Mouse (Mus musculus) heart, postnatal 0 days (tissue): ENCODE measurements around the gene Gfod1. TPM values are rescaled to one million over a fixed set of nuclear protein-coding genes. Genes with fewer than 3 reads are reported as not detected.

ENCODE experiments used
- ATAC-seq: fragments of 200-750 bp; cut with Nextera tagmentation; 2 replicates; pipeline ENCODE4 v1.8.0; 2017; ENCODE audit warnings: low read depth, moderate number of reproducible peaks, moderate library complexity; ENCODE audit not compliant: insufficient read depth
- DNase-seq: peaks from one replicate; pipeline ENCODE4 v3.0.0-alpha.2; 2016; ENCODE audit warnings: low spot score
- H3K27ac ChIP-seq: fragments of 300-500 bp; sonication (generic); 2 replicates; pipeline ENCODE4 v1.5.1; 2014; ENCODE audit warnings: low read depth, mild to moderate bottlenecking
- H3K27me3 ChIP-seq: fragments of 300-500 bp; sonication (generic); 2 replicates; pipeline ENCODE4 v1.6.1; 2014; ENCODE audit warnings: low read length, mixed read lengths; ENCODE audit not compliant: control insufficient read depth, insufficient read depth
- H3K36me3 ChIP-seq: fragments of 300-500 bp; sonication (generic); replicated peaks from 2 replicates; pipeline ENCODE4 v1.6.1; 2014; ENCODE audit warnings: low read length, mixed read lengths; ENCODE audit not compliant: control insufficient read depth, insufficient read depth
- H3K4me1 ChIP-seq: fragments of 300-500 bp; sonication (generic); 2 replicates; pipeline ENCODE4 v1.6.1; 2014; ENCODE audit warnings: antibody characterized with exemption; ENCODE audit not compliant: control insufficient read depth, insufficient read depth
- H3K4me2 ChIP-seq: fragments of 300-500 bp; sonication (generic); 2 replicates; pipeline ENCODE4 v1.6.1; 2014; ENCODE audit warnings: low read depth, mild to moderate bottlenecking, low read length, moderate library complexity
- H3K4me3 ChIP-seq: fragments of 300-500 bp; sonication (generic); 2 replicates; pipeline ENCODE4 v1.5.1; 2014; ENCODE audit warnings: low read depth, low read length
- H3K9ac ChIP-seq: fragments of 300-500 bp; sonication (generic); replicated peaks from 2 replicates; pipeline ENCODE4 v1.6.1; 2014; ENCODE audit warnings: low read depth, low read length, mixed read lengths
- H3K9me3 ChIP-seq: fragments of 300-500 bp; sonication (generic); replicated peaks from 2 replicates; pipeline ENCODE4 v1.6.1; 2016; ENCODE audit warnings: low read length; ENCODE audit not compliant: control insufficient read depth
- CTCF ChIP-seq: IDR thresholded peaks from 2 replicates; pipeline ENCODE4 v1.5.1; 2016; ENCODE audit warnings: antibody characterized with exemption, control low read depth, low read depth
- EP300 ChIP-seq: IDR thresholded peaks from 2 replicates; pipeline ENCODE4 v1.6.1; 2016; ENCODE audit warnings: antibody characterized with exemption, low read depth
- WGBS: fragments of 180-500 bp; shearing (Covaris S2); extraction: QIAGEN DNeasy Blood & Tissue Kit; methylation state at CpG from one replicate; pipeline ENCODE4 v1.1.7; 2014; 5-methylcytosine and 5-hydroxymethylcytosine counted together
- polyA plus RNA-seq: library from polyadenylated mRNA; unstranded; fragments of >200 nt; fragmentation: Nextera tagmentation; extraction: Ambion mirVana; gene quantifications from 2 replicates; pipeline ENCODE4 v1.2.1, GENCODE M21; 2015
- total RNA-seq: library from RNA; depleted of rRNA; stranded (reverse); fragments of >200 nt; gene quantifications from 2 replicates; pipeline ENCODE4 v1.2.3, GENCODE M21; 2014; ENCODE audit warnings: low replicate concordance

The Gfod1 gene
- total and polyA plus RNA-seq, 2 experiments from 2014 or later, result 2.5 to 20.5 TPM

GRCm38 (mm10) chr13:43268539-43269327 is 35.2 kb downstream of the Gfod1 start:
- Histone ChIP-seq H3K4me3 (no peak overlapping the region), H3K27ac (no peak overlapping the region), H3K4me2 (no peak overlapping the region), H3K4me1 (peaks cover 25% of the 10 kb centered on the region), H3K36me3 (no peaks in the 10 kb centered on the region), H3K27me3 (no peaks in the 10 kb centered on the region), H3K9ac (no peak overlapping the region), H3K9me3 (no peaks in the 10 kb centered on the region)
- TF ChIP-seq CTCF, result no peak
- no peak for TF ChIP-seq EP300
- no peak for DNase-seq
- 59% methylated on average over 12 of the region's 12 CpGs for WGBS
- no peak for ATAC-seq

- ATAC-seq, result no peak
- H3K9me3 ChIP-seq, result no peaks in the 10 kb centered on the region
- H3K27me3 ChIP-seq, result no peaks in the 10 kb centered on the region
- DNase-seq, result no peak
- H3K27ac ChIP-seq, result no peak overlapping the region
- WGBS, result 81% methylated on average over 2 of the region's 2 CpGs
- no peaks in the 10 kb centered on the region for H3K36me3 ChIP-seq
- peaks cover 32% of the 10 kb centered on the region for H3K4me1 ChIP-seq
- no peak overlapping the region for H3K4me2 ChIP-seq
- no peak overlapping the region for H3K9ac ChIP-seq
- no peak for TF ChIP-seq EP300
- no peak for TF ChIP-seq CTCF
- H3K4me3 ChIP-seq, result no peak overlapping the region
Observed at GRCm38 (mm10) chr13:43267902-43268301, 36.1 kb downstream of the Gfod1 start.

DNA sequence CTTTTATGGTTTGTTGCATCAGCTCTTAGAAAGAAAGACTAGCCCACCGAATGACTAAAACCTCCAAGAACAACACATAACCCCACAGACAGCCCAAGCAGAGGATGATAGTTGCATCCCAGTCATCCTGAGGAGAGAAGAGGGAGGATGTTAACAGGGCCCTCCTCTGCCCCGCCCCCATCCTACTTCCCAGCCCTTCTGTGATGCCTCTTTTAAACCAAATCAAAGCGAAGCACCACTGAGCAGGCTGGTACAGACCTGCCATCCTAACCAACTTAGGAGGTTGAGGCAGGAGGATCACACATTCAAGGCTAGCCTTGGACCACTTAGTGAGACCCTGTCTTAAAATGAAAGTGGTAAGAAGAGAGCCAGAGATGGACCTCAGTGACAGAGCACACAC is 36.8 kb downstream of the Gfod1 start:
- Histone ChIP-seq H3K9me3 (no peaks in the 10 kb centered on the region), H3K4me2 (no peak overlapping the region), H3K4me3 (no peak overlapping the region), H3K36me3 (no peaks in the 10 kb centered on the region), H3K4me1 (peaks cover 31% of the 10 kb centered on the region), H3K9ac (no peak overlapping the region), H3K27ac (no peak overlapping the region), H3K27me3 (no peaks in the 10 kb centered on the region)
- WGBS, result 92% methylated on average over 3 of the region's 3 CpGs
- DNase-seq (no peak), ATAC-seq (no peak)
- no peak for TF ChIP-seq CTCF
- TF ChIP-seq EP300, result no peak

GRCm38 (mm10) chr13:43266333-43266732 is 37.6 kb downstream of the Gfod1 start:
- no peak overlapping the region for H3K9ac ChIP-seq
- DNase-seq, result no peak
- WGBS, result 84% methylated on average over 10 of the region's 10 CpGs
- no peaks in the 10 kb centered on the region for H3K36me3 ChIP-seq
- no peak for ATAC-seq
- no peaks in the 10 kb centered on the region for H3K27me3 ChIP-seq
- no peak overlapping the region for H3K4me3 ChIP-seq
- H3K4me2 ChIP-seq, result no peak overlapping the region
- peaks cover 31% of the 10 kb centered on the region for H3K4me1 ChIP-seq
- TF ChIP-seq CTCF, result no peak
- TF ChIP-seq EP300, result no peak
- no peaks in the 10 kb centered on the region for H3K9me3 ChIP-seq
- H3K27ac ChIP-seq, result no peak overlapping the region

DNA sequence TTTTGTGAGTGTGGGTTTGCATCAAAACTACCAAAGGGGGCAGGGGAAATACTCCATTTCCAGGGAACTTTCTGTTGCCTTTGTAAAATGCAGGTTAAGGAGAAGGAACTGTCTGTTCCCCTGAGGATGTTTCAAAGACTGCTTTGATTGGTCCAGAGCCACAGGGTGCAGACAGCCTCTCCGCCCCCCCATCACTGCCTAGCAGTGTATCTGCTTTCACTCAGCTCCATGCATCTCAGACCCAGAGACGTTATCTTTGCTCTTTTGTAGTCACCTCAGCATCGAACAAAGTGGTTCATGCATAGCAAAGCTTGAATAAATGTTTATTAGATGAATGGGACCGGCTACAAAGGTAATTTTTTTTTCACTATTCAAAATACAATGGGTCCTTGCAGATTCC is 38.9 kb downstream of the Gfod1 start:
- Histone ChIP-seq H3K4me1 (peaks cover 28% of the 10 kb centered on the region), H3K27ac (no peak overlapping the region), H3K4me3 (no peak overlapping the region), H3K27me3 (no peaks in the 10 kb centered on the region), H3K9ac (no peak overlapping the region), H3K36me3 (no peaks in the 10 kb centered on the region), H3K9me3 (no peaks in the 10 kb centered on the region), H3K4me2 (no peak overlapping the region)
- WGBS, result 24% methylated on average over 4 of the region's 4 CpGs
- ATAC-seq (no peak), DNase-seq (no peak)
- TF ChIP-seq EP300, result no peak
- no peak for TF ChIP-seq CTCF

DNA sequence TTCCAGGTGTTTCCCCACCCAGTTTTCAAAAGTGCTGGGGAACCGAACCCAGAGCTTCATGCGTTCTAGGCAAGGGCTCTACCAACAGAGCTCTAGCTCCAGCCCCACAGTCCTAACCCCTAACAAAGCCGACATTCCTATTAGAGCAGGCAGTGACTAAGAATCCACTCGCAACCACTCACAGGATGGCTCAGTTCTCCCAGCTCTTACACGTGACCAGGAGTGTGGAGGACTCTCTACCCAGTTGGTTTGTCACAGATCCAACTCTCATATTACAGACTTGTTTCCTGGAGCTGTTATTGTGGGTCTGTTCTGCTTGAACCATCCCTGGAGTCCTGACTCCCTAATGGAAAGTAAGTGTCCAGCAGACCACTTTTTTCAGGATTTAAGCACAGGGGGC is 40.3 kb downstream of the Gfod1 start:
- TF ChIP-seq EP300 (no peak), CTCF (no peak)
- ATAC-seq (peak; percentile 59), DNase-seq (no peak)
- Histone ChIP-seq H3K4me3 (no peak overlapping the region), H3K27ac (no peak overlapping the region), H3K9ac (no peak overlapping the region), H3K9me3 (no peaks in the 10 kb centered on the region), H3K36me3 (no peaks in the 10 kb centered on the region), H3K27me3 (no peaks in the 10 kb centered on the region), H3K4me1 (peaks cover 28% of the 10 kb centered on the region), H3K4me2 (no peak overlapping the region)
- 63% methylated on average over 5 of the region's 5 CpGs for WGBS
